Mouse (Mus musculus) megakaryocyte, embryonic 14.5 days (primary cell): ENCODE data around the gene Otx2. TPM values are rescaled to one million over a fixed set of nuclear protein-coding genes. Genes with fewer than 3 reads are reported as not detected.

Experiments used
- H3K27me3 ChIP-seq: replicated peaks from 2 replicates; pipeline ENCODE3; 2012; ENCODE audit warnings: inconsistent platforms
- H3K36me3 ChIP-seq: replicated peaks from 2 replicates; pipeline ENCODE3; 2012; ENCODE audit warnings: low read length, inconsistent platforms, mixed read lengths
- H3K4me1 ChIP-seq: 2 replicates; pipeline ENCODE4 v1.6.1; 2012; ENCODE audit warnings: inconsistent platforms
- H3K4me3 ChIP-seq: replicated peaks from 2 replicates; pipeline ENCODE3; 2012; ENCODE audit warnings: moderate library complexity, mild to moderate bottlenecking, inconsistent platforms
- H3K9me3 ChIP-seq: 2 replicates; pipeline ENCODE4 v1.6.1; 2012; ENCODE audit warnings: inconsistent platforms
- FLI1 ChIP-seq: IDR thresholded peaks from 2 replicates; pipeline ENCODE4 v1.6.1; 2012; ENCODE audit warnings: low read length, inconsistent platforms, mixed read lengths
- GATA1 ChIP-seq: IDR thresholded peaks from 3 replicates; pipeline ENCODE4 v1.6.1; 2012; ENCODE audit warnings: mixed read lengths, low read length, inconsistent platforms, borderline replicate concordance
- polyA plus RNA-seq: library from polyadenylated mRNA; stranded (reverse); fragments of >175 nt; gene quantifications from 2 replicates; pipeline ENCODE4 v1.2.3, GENCODE M21; 2012; ENCODE audit warnings: low replicate concordance; ENCODE audit not compliant: insufficient read depth

Gene Otx2
- polyA plus RNA-seq, 1 experiment, result not detected

DNA sequence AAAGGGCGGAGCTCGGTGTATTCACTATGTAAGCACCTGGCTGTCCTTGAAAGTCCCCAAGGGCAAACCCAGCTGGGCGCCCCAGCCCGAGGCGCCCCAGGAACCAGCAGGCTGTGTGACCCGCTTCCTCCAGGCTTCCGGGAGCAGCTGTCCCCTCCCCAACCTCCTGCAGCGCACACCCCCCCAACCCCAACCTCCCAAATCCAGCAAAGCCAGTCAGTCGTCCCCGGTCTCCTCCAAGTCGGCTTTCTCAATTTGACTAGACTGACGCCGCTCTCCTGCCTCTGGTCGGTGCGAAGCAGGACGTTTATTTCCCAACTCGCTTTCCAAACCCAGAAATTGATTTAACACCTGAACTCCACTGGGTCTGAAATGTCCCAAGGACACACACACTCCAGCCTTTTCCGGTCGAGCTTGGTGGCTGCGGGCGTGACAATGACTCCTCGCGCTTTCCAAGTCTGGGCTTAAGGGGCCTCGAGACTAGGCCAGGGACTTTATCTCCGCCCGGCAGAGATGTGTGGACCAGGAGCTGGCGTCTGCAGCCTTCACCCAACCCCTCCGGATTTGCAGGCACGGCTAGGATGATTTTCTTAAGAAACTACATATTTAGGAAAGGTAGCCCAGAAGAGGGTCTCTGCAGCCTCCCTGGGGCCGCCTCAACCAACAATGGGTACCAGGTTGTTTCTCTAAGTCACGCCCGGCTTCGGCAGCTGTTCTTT, 18.4 kb downstream of the Otx2 start:
- Histone ChIP-seq H3K4me1 (peaks cover 10% of the 10 kb centered on the region), H3K4me3 (no peak overlapping the region), H3K27me3 (peaks cover 73% of the 10 kb centered on the region), H3K9me3 (peaks cover 21% of the 10 kb centered on the region), H3K36me3 (no peaks in the 10 kb centered on the region)
- TF ChIP-seq GATA1 (no peak), FLI1 (no peak)

DNA sequence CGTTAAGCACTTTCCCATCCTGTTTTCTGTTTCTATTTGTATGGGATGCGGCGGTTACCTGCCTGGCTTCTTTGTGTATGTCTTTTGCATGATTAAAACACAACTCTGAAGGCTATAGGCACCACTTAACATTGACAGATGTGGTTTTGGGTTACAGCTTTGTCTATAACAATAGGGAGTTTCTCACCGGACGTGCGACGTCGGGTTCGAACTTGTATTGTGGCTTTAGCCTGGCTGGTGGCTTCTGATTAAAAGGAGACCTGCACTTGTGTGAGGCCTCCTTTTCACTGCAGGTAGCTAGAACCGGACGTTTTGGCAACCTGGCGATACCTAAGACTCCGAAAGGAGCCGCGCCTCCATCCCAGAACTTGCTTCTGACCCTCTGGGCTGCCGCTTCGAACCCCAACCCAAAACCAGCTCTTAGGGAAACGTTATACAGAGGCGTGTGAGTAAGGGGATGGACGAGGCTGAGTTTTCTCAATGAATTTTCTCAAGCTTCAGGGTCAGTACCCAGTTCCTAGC, 19.0 kb downstream of the Otx2 start:
- Histone ChIP-seq H3K27me3 (peaks cover 68% of the 10 kb centered on the region), H3K36me3 (no peaks in the 10 kb centered on the region), H3K4me1 (peaks cover 10% of the 10 kb centered on the region), H3K4me3 (no peak overlapping the region), H3K9me3 (peaks cover 21% of the 10 kb centered on the region)
- TF ChIP-seq FLI1 (no peak), GATA1 (no peak)

DNA sequence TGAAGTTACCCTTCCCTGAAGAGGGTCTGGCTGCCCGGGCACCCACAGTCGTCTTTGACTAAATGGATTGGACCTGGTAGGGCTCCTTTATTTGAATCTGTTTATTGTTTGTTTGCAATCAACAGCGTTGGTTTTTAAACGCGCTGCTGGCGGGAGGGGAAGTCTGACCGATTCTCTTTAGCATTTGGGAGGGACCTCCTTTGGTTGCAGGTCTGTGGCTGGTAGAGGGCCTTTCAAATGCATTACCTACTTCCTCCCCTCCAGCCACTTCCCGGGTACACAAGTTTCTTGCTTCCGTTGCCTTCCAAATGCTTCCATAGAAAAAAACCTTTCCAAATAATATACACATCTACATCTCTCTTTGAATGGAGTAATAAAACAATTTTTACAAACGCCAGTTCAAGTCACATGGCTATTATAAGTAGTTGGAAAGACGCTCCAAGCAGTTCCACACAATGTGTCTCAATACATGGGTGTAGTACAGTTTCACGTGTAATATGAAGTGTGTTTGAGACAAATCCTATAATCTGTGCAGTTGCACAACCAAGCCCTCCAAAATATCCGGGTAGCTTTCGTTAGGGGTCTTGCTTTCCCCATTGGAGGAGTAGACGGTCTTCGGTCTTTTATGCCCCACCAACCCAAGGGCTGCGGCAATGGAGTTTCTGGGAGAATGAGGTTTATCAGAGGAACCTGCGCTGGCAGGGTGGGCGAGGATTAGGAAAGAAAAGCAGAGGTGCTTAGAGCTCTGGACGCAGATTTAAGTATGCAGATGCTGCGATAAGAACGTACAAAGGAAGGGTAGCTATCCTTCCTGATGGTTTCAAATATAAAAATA, 19.7 kb downstream of the Otx2 start:
- Histone ChIP-seq H3K36me3 (no peaks in the 10 kb centered on the region), H3K9me3 (peaks cover 19% of the 10 kb centered on the region), H3K4me1 (peaks cover 10% of the 10 kb centered on the region), H3K4me3 (no peak overlapping the region), H3K27me3 (peaks cover 65% of the 10 kb centered on the region)
- TF ChIP-seq FLI1 (no peak), GATA1 (no peak)

DNA sequence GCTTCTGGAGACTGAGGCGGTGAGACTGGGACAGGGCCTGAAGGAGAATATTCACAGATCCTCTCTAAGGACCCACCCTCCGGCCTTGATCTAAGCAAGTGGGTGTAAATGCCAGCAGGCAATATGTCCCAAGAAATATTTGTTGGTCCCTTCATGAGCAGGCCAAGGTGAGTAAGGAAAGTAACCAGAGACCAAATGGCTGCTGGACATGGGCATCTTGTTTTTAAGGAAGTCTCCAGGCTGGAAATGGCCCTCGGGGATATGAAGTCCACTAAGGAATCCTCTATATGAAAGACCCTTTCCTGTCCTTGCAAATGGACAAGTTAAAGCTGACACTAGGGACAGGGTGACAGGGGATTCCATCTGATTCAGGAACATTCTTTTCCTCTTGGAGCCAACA, 20.5 kb downstream of the Otx2 start:
- H3K27me3 ChIP-seq, result peaks cover 58% of the 10 kb centered on the region
- TF ChIP-seq GATA1, result no peak
- no peak for TF ChIP-seq FLI1

DNA sequence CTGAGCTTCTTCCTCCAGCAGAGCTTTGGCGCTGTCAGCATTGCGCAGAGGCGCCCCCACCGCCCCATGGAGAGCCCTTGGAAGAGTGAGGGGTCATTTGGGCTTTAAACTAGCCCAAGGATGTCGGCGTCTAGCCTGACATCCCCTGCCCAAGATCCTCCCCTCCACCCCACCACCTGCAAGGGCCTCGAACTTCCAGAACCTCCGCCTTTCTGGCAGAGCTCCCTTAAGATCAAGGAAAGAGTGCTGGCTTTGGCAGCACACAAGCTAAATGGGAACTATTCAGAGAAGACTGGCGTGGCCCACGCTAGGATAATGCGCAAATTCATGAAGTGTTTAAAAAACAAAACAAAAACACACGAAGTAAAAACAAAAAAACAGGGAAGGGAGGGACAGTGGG, 21.4 kb downstream of the Otx2 start:
- Histone ChIP-seq H3K36me3 (no peaks in the 10 kb centered on the region), H3K27me3 (peaks cover 56% of the 10 kb centered on the region), H3K4me3 (no peak overlapping the region), H3K4me1 (peaks cover 10% of the 10 kb centered on the region), H3K9me3 (peaks cover 16% of the 10 kb centered on the region)
- no peak for TF ChIP-seq FLI1
- TF ChIP-seq GATA1, result no peak

More for the DNA sequence above, 20.5 kb downstream of the Otx2 start:
- Histone ChIP-seq H3K9me3 (peaks cover 16% of the 10 kb centered on the region), H3K4me3 (no peak overlapping the region), H3K36me3 (no peaks in the 10 kb centered on the region), H3K4me1 (peaks cover 10% of the 10 kb centered on the region)

DNA sequence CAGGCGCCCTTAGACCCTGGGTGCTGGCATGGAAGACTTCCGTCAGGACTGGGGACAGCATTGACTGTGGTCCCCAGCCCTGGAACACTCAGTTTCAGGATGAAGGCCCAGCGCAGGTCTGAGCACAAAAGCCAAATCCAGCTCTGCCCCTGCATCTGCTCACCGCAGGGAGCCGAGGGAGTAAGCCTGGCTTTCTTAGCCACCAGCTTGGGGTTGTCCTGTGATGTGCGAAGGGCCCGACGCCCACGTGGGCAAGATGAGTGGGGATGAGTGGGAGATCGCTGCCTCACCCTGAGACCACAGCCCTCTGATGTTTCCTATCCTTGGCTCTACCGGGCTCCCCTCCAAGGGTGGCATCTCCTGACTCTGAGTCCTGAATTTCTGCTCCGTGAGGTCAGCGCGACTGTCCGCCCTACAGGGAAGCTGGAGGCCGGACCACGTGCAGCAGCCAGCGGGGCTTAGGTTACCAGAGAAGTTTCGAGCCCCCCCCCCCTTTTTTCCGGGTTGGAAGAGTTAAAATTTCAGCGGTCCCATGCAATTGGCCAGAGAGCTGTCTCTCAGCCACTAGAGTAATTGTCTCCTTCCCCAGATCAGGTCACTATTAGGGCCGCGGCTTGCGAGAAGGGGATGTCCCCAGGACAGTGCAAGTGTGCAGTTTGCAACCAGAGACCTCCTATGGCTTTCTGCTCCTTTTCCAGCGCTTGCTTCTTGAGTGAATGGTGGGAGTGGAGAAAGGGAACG, 22.0 kb downstream of the Otx2 start:
- H3K4me1 ChIP-seq, result peaks cover 10% of the 10 kb centered on the region
- no peak overlapping the region for H3K4me3 ChIP-seq
- peaks cover 53% of the 10 kb centered on the region for H3K27me3 ChIP-seq
- H3K36me3 ChIP-seq, result no peaks in the 10 kb centered on the region
- TF ChIP-seq GATA1 (no peak), FLI1 (no peak)
- peaks cover 16% of the 10 kb centered on the region for H3K9me3 ChIP-seq

DNA sequence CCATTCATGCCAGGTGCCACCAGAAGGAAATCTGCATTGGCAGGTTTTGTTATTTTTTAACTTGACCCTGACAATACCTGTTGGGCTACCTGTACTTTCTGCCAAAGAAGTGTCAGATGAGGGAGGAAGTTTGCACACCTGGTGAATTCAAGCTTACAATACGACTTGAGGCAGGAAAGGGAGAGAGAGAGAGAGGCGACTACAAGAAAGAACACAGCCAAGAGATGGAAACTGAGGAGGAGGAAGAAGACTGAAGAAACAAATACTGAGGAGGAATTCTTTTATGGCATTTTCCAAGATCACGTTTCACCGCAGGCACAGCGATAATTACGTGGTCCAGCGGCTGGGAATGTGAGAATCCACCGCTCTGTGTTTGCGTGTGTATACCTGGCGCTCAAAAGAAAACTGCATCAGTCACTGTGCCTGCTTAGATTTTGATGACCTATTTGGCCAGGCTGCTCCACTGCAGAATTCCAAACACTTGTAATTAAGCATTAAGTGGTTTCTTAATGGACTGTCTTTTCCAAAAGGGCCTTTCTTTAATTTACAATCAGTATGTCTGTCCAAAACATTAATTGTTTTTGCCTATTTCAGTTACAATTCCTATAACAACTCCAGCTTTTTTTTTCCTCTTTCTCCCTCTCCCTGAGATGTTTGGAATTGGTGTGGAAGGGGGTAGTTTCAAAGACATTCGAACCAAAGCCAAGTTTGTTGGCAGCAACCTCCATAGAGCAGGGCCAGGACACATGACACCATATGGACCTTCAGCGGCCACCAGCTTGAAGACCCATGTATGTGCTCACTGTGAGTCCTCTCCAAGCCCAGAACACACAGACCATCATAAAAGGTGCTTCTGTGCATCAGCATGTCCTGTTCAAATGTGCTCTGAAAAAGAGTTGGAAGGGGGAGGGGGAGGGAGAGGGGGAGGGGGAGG, 31.9 kb downstream of the Otx2 start:
- H3K9me3 ChIP-seq, result 0 out of 2 replicates have a peak, but pooled peaks cover 5% of the 10 kb centered on the region
- no peaks in the 10 kb centered on the region for H3K36me3 ChIP-seq
- H3K27me3 ChIP-seq, result no peaks in the 10 kb centered on the region
- H3K4me3 ChIP-seq, result no peak overlapping the region
- TF ChIP-seq GATA1 (no peak), FLI1 (no peak)
- no peaks in the 10 kb centered on the region for H3K4me1 ChIP-seq

DNA sequence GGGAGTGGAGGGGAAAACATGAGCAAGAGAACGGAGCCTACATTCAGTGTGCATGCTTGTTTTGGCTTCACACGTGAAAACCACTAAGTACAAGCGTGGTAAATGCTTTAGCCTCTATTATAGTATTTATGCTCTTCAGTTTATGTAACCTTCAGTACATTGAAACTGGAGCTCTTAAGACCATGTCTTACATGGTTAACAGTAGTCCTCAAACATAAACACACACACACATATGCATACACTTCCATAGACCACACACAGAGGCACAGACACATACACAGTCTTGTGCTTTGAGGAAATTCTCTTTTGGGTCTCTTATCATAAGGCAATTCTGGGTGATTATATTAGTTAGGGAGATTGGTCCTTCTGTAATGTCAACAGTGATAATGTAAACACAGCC, 40.5 kb downstream of the Otx2 start:
- Histone ChIP-seq H3K9me3 (peaks cover 1% of the 10 kb centered on the region; the same call in 1 of the 2 replicates), H3K36me3 (no peaks in the 10 kb centered on the region), H3K4me3 (no peak overlapping the region), H3K27me3 (no peaks in the 10 kb centered on the region), H3K4me1 (no peaks in the 10 kb centered on the region)
- TF ChIP-seq GATA1, result no peak

DNA sequence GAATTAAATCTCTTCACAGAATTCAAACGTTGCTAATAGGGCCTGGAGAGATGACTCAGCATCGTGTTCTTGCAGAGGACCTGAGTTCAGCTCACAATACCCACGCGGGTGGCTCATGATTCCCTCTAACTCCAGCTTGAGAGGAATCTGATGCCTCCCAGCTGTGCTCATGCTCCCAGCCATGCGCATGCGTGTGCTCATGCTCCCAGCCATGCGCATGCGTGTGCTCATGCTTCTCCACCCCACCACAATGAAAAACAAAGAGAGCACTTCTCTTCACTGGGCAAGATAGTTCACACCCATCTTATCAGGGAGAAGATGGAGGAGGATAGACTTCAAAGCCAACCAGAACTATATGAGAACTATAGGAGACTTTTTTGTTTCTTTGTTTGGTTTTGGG, 41.3 kb downstream of the Otx2 start:
- TF ChIP-seq FLI1 (no peak), GATA1 (no peak)
- Histone ChIP-seq H3K4me3 (no peak overlapping the region), H3K36me3 (no peaks in the 10 kb centered on the region), H3K27me3 (no peaks in the 10 kb centered on the region), H3K9me3 (peaks cover 4% of the 10 kb centered on the region; the same call in 1 of the 2 replicates), H3K4me1 (no peaks in the 10 kb centered on the region)
